15 mouse cellular contexts compared by ENCODE assay signal in genomic region chr12:5770531-5770930, GRCm38 (mm10).
"Had no signal": no experiment of that assay in that cellular context is flagged by ENCODE, and none has a peak within 500 bp of the region (broad histone marks: within the 10 kb centered on the region; RNA-seq: fewer than 3 reads in every experiment).

No protein-coding gene starts in this region.

- H3K4me2 ChIP-seq: liver, embryonic 13.5 days; midbrain, embryonic 11.5 days had no signal

- H3K4me1 ChIP-seq: liver, embryonic 13.5 days had no signal

- H3K36me3 ChIP-seq: liver, embryonic 13.5 days had no signal

- H3K27me3 ChIP-seq: liver, embryonic 13.5 days had no signal

- DNase-seq: kidney, adult 2 months; kidney, postnatal 25 days; layer of hippocampus, postnatal 36 days; liver, embryonic 13.5 days; lung, adult 2 months; lung, postnatal 14 days; lung, postnatal 4 days; midbrain, embryonic 14.5 days; right cerebral cortex, postnatal 4 days; thymus, postnatal 25 days had no signal

- H3K9me3 ChIP-seq: liver, embryonic 13.5 days had no signal

- H3K27ac ChIP-seq: kidney, postnatal 0 days; layer of hippocampus, adult 2 months; left cerebral cortex, adult 2 months; liver, embryonic 13.5 days; stomach, postnatal 0 days had no signal

- H3K4me3 ChIP-seq: layer of hippocampus, adult 2 months; left cerebral cortex, adult 2 months; liver, embryonic 13.5 days had no signal

- H3K9ac ChIP-seq: liver, embryonic 13.5 days had no signal
